Comparison of ENCODE assay signal across 24 mouse cellular contexts in the genomic region with DNA sequence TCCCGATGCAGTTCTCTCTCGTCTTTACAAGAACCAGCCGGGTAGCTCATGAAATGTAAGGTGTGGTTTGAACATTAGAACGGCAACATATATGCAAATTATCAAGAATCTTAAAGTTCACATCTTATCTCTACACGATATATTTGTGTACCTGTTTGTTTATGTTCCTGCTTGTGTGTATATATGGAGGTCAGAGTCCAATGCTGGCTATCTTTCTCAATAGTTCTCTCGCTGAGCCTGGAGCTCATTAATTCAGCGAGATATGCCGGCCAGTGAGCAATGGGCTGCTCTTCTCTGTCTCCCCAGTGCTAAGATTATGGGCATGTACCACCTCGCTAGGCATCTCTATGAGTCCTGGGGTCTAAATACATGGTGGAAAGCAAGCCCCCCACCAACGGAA.
"Had no signal": no experiment of that assay in that cellular context is flagged by ENCODE, and none has a peak within 500 bp of the region (broad histone marks: within the 10 kb centered on the region; RNA-seq: fewer than 3 reads in every experiment).

No protein-coding gene starts in this region.

- H3K4me2 ChIP-seq: heart, embryonic 12.5 days; hindbrain, embryonic 12.5 days; hindbrain, embryonic 14.5 days; limb, embryonic 12.5 days; liver, embryonic 11.5 days had no signal

- ATAC-seq: hindbrain, embryonic 16.5 days; inflammation-experienced regulatory T-cells, adult 6 months; intestine, embryonic 16.5 days had no signal

- H3K4me3 ChIP-seq: gastrocnemius, adult 2 months; heart, embryonic 10.5 days; heart, embryonic 12.5 days; hindbrain, embryonic 10.5 days; hindbrain, embryonic 12.5 days; layer of hippocampus, adult 2 months; left cerebral cortex, adult 2 months; limb, embryonic 10.5 days; limb, embryonic 12.5 days had no signal

- H3K4me1 ChIP-seq: hindbrain, embryonic 10.5 days; hindbrain, embryonic 12.5 days; limb, embryonic 10.5 days; limb, embryonic 12.5 days had no signal

- H3K9ac ChIP-seq: heart, embryonic 12.5 days; hindbrain, embryonic 12.5 days; hindbrain, embryonic 14.5 days; limb, embryonic 12.5 days had no signal

- H3K27me3 ChIP-seq: heart, embryonic 12.5 days; hindbrain, embryonic 12.5 days; limb, embryonic 12.5 days had no signal

- H3K36me3 ChIP-seq: heart, embryonic 10.5 days; hindbrain, embryonic 10.5 days; hindbrain, embryonic 12.5 days; limb, embryonic 10.5 days; limb, embryonic 12.5 days had no signal

- H3K27ac ChIP-seq: gastrocnemius, adult 2 months; heart, embryonic 10.5 days; hindbrain, embryonic 10.5 days; hindbrain, embryonic 12.5 days; hindbrain, embryonic 14.5 days; layer of hippocampus, adult 2 months; left cerebral cortex, adult 2 months; limb, embryonic 10.5 days; limb, embryonic 12.5 days had no signal

- DNase-seq: gastrocnemius, adult 2 months; gastrocnemius, postnatal 10 days; gastrocnemius, postnatal 25 days; heart, adult 18-20 months; heart, postnatal 10 days; heart, postnatal 4 days; kidney, adult 18-20 months; kidney, adult 8-10 months; kidney, postnatal 10 days; kidney, postnatal 25 days; kidney, postnatal 4 days had no signal

- H3K9me3 ChIP-seq: heart, embryonic 10.5 days; heart, embryonic 12.5 days; hindbrain, embryonic 10.5 days; hindbrain, embryonic 12.5 days; limb, embryonic 10.5 days; limb, embryonic 12.5 days had no signal
